Mouse (Mus musculus): ENCODE measurements around the gene Racgap1. TPM values are rescaled to one million over a fixed set of nuclear protein-coding genes. Genes with fewer than 3 reads are reported as not detected.

Gene Racgap1
- polyA plus RNA-seq, 1 experiment from 2014 or later = 75.7 TPM

- H3K27ac ChIP-seq (replicated peaks; ENCODE audit: low read depth, low read length) = no peak overlapping the region
- no peaks in the 10 kb centered on the region for H3K27me3 ChIP-seq (replicated peaks; ENCODE audit: control insufficient read depth, insufficient read depth, low read length)
- H3K4me3 ChIP-seq (ENCODE audit: low read depth, low read length) = no peak overlapping the region
- no peaks in the 10 kb centered on the region for H3K9me3 ChIP-seq (ENCODE audit: control insufficient read depth, low read length)
- H3K36me3 ChIP-seq (ENCODE audit: control insufficient read depth, insufficient read depth, low read length) = no peaks in the 10 kb centered on the region
- DNase-seq (ENCODE audit: low spot score) (no peak), ATAC-seq (ENCODE audit: low read depth) (no peak)
- H3K4me2 ChIP-seq (ENCODE audit: low read depth, low read length) = no peak overlapping the region
- WGBS = 91% methylated on average over 5 of the region's 5 CpGs
- H3K4me1 ChIP-seq (ENCODE audit: control insufficient read depth, insufficient read depth, low read length) = no peaks in the 10 kb centered on the region
- no peak overlapping the region for H3K9ac ChIP-seq (ENCODE audit: low read depth, low read length)
These were observed 32.7 kb upstream of the Racgap1 start for GRCm38 (mm10) chr15:99684156-99684555.

- Histone ChIP-seq H3K9me3 (ENCODE audit: control insufficient read depth, low read length) (no peaks in the 10 kb centered on the region), H3K4me1 (ENCODE audit: control insufficient read depth, insufficient read depth, low read length) (no peaks in the 10 kb centered on the region), H3K9ac (ENCODE audit: low read depth, low read length) (no peak overlapping the region), H3K27me3 (replicated peaks; ENCODE audit: control insufficient read depth, insufficient read depth, low read length) (no peaks in the 10 kb centered on the region), H3K4me3 (ENCODE audit: low read depth, low read length) (no peak overlapping the region), H3K36me3 (ENCODE audit: control insufficient read depth, insufficient read depth, low read length) (no peaks in the 10 kb centered on the region), H3K4me2 (ENCODE audit: low read depth, low read length) (no peak overlapping the region), H3K27ac (replicated peaks; ENCODE audit: low read depth, low read length) (no peak overlapping the region)
- ATAC-seq (ENCODE audit: low read depth) (no peak), DNase-seq (ENCODE audit: low spot score) (no peak)
- 92% methylated on average over 7 of the region's 7 CpGs for WGBS
These were observed 31.4 kb upstream of the Racgap1 start for GRCm38 (mm10) chr15:99682880-99683279.

- Histone ChIP-seq H3K4me1 (ENCODE audit: control insufficient read depth, insufficient read depth, low read length) (no peaks in the 10 kb centered on the region), H3K27me3 (replicated peaks; ENCODE audit: control insufficient read depth, insufficient read depth, low read length) (peaks cover 4% of the 10 kb centered on the region; the same call in 1 of the 2 replicates), H3K4me2 (ENCODE audit: low read depth, low read length) (no peak overlapping the region), H3K9ac (ENCODE audit: low read depth, low read length) (no peak overlapping the region), H3K36me3 (ENCODE audit: control insufficient read depth, insufficient read depth, low read length) (no peaks in the 10 kb centered on the region), H3K4me3 (ENCODE audit: low read depth, low read length) (no peak overlapping the region), H3K27ac (replicated peaks; ENCODE audit: low read depth, low read length) (no peak overlapping the region), H3K9me3 (ENCODE audit: control insufficient read depth, low read length) (no peaks in the 10 kb centered on the region)
- ATAC-seq (ENCODE audit: low read depth) (no peak), DNase-seq (ENCODE audit: low spot score) (no peak)
- 69% methylated on average over 6 of the region's 7 CpGs for WGBS
These were observed 27.6 kb upstream of the Racgap1 start for GRCm38 (mm10) chr15:99679008-99679407.

- no peak overlapping the region for H3K27ac ChIP-seq (replicated peaks; ENCODE audit: low read depth, low read length)
- 18% methylated on average over 12 of the region's 13 CpGs for WGBS
- peak; percentile 61 for ATAC-seq (ENCODE audit: low read depth)
- H3K9me3 ChIP-seq (ENCODE audit: control insufficient read depth, low read length) = no peaks in the 10 kb centered on the region
- H3K4me3 ChIP-seq (ENCODE audit: low read depth, low read length) = no peak overlapping the region
- DNase-seq (ENCODE audit: low spot score) = peak; percentile 65
- no peaks in the 10 kb centered on the region for H3K4me1 ChIP-seq (ENCODE audit: control insufficient read depth, insufficient read depth, low read length)
- H3K4me2 ChIP-seq (ENCODE audit: low read depth, low read length) = no peak overlapping the region
- H3K9ac ChIP-seq (ENCODE audit: low read depth, low read length) = no peak overlapping the region
- no peaks in the 10 kb centered on the region for H3K36me3 ChIP-seq (ENCODE audit: control insufficient read depth, insufficient read depth, low read length)
- peaks cover 11% of the 10 kb centered on the region; the same call in 1 of the 2 replicates for H3K27me3 ChIP-seq (replicated peaks; ENCODE audit: control insufficient read depth, insufficient read depth, low read length)
These were observed 26.8 kb upstream of the Racgap1 start for GRCm38 (mm10) chr15:99678063-99678800.

- no peak overlapping the region for H3K9ac ChIP-seq (ENCODE audit: low read depth, low read length)
- H3K4me2 ChIP-seq (ENCODE audit: low read depth, low read length) = no peak overlapping the region
- no peaks in the 10 kb centered on the region for H3K36me3 ChIP-seq (ENCODE audit: control insufficient read depth, insufficient read depth, low read length)
- H3K9me3 ChIP-seq (ENCODE audit: control insufficient read depth, low read length) = no peaks in the 10 kb centered on the region
- H3K27me3 ChIP-seq (replicated peaks; ENCODE audit: control insufficient read depth, insufficient read depth, low read length) = peaks cover 12% of the 10 kb centered on the region
- H3K4me3 ChIP-seq (ENCODE audit: low read depth, low read length) = no peak overlapping the region
- no peak overlapping the region for H3K27ac ChIP-seq (replicated peaks; ENCODE audit: low read depth, low read length)
- no peaks in the 10 kb centered on the region for H3K4me1 ChIP-seq (ENCODE audit: control insufficient read depth, insufficient read depth, low read length)
- 24% methylated on average over 6 of the region's 8 CpGs for WGBS
- DNase-seq (ENCODE audit: low spot score) (no peak), ATAC-seq (ENCODE audit: low read depth) (no peak; the same call in 1 of the 2 replicates)
These were observed 25.6 kb upstream of the Racgap1 start for GRCm38 (mm10) chr15:99677089-99677488.

GRCm38 (mm10) chr15:99674866-99675265, 23.4 kb upstream of the Racgap1 start:
- DNase-seq (ENCODE audit: low spot score) (no peak), ATAC-seq (ENCODE audit: low read depth) (no peak)
- Histone ChIP-seq H3K4me2 (ENCODE audit: low read depth, low read length) (no peak overlapping the region), H3K4me1 (ENCODE audit: control insufficient read depth, insufficient read depth, low read length) (no peaks in the 10 kb centered on the region), H3K27ac (replicated peaks; ENCODE audit: low read depth, low read length) (no peak overlapping the region), H3K9ac (ENCODE audit: low read depth, low read length) (no peak overlapping the region), H3K4me3 (ENCODE audit: low read depth, low read length) (no peak overlapping the region), H3K9me3 (ENCODE audit: control insufficient read depth, low read length) (no peaks in the 10 kb centered on the region), H3K36me3 (ENCODE audit: control insufficient read depth, insufficient read depth, low read length) (no peaks in the 10 kb centered on the region), H3K27me3 (replicated peaks; ENCODE audit: control insufficient read depth, insufficient read depth, low read length) (peaks cover 33% of the 10 kb centered on the region)
- WGBS = 71% methylated on average over 3 of the region's 3 CpGs

- Histone ChIP-seq H3K27ac (replicated peaks; ENCODE audit: low read depth, low read length) (no peak overlapping the region), H3K27me3 (replicated peaks; ENCODE audit: control insufficient read depth, insufficient read depth, low read length) (peaks cover 46% of the 10 kb centered on the region), H3K9me3 (ENCODE audit: control insufficient read depth, low read length) (no peaks in the 10 kb centered on the region), H3K4me1 (ENCODE audit: control insufficient read depth, insufficient read depth, low read length) (no peaks in the 10 kb centered on the region), H3K36me3 (ENCODE audit: control insufficient read depth, insufficient read depth, low read length) (no peaks in the 10 kb centered on the region), H3K9ac (ENCODE audit: low read depth, low read length) (no peak overlapping the region), H3K4me3 (ENCODE audit: low read depth, low read length) (no peak overlapping the region), H3K4me2 (ENCODE audit: low read depth, low read length) (no peak overlapping the region)
- no peak for DNase-seq (ENCODE audit: low spot score)
- no peak for ATAC-seq (ENCODE audit: low read depth)
- 74% methylated on average over 14 of the region's 14 CpGs for WGBS
These were observed 20.3 kb upstream of the Racgap1 start for GRCm38 (mm10) chr15:99671783-99672182.

- WGBS = 11% methylated on average over 13 of the region's 17 CpGs
- peaks cover 52% of the 10 kb centered on the region for H3K27me3 ChIP-seq (replicated peaks; ENCODE audit: control insufficient read depth, insufficient read depth, low read length)
- peak overlapping the region; percentile 67 for H3K9ac ChIP-seq (ENCODE audit: low read depth, low read length)
- peak overlapping the region; percentile 98 for H3K4me2 ChIP-seq (ENCODE audit: low read depth, low read length)
- no peak overlapping the region for H3K27ac ChIP-seq (replicated peaks; ENCODE audit: low read depth, low read length)
- H3K4me3 ChIP-seq (ENCODE audit: low read depth, low read length) = peak overlapping the region; percentile 65
- 0 out of 2 replicates have a peak, but pooled peaks have one; percentile 9 for ATAC-seq (ENCODE audit: low read depth)
- no peak for DNase-seq (ENCODE audit: low spot score)
- H3K36me3 ChIP-seq (ENCODE audit: control insufficient read depth, insufficient read depth, low read length) = no peaks in the 10 kb centered on the region
- H3K9me3 ChIP-seq (ENCODE audit: control insufficient read depth, low read length) = no peaks in the 10 kb centered on the region
- H3K4me1 ChIP-seq (ENCODE audit: control insufficient read depth, insufficient read depth, low read length) = no peaks in the 10 kb centered on the region
These were observed 19.7 kb upstream of the Racgap1 start for GRCm38 (mm10) chr15:99670964-99671670.

Data from embryonic facial prominence, embryonic 14.5 days (tissue).